Mouse (Mus musculus) mesoderm, embryonic 11.5 days (tissue): Measurements from ENCODE around the gene Lsr.
"Not testable (repeated sequence)": the region's sequence is repeated elsewhere in the genome, so short reads cannot be mapped to it uniquely, and the experiment has no call there.

Source experiments
- DNase-seq: peaks from one replicate; pipeline ENCODE4 v3.0.0-alpha.2; 2012; ENCODE audit warnings: low read depth, low spot score

The Lsr gene

GRCm38 (mm10) chr7:30935422-30936099 is 37.7 kb downstream of the Lsr start:
- not testable (repeated sequence) for DNase-seq

GRCm38 (mm10) chr7:30924581-30924980 is 48.7 kb downstream of the Lsr start, which contains the start of gene Hamp2:
Hamp2 (minus strand) TSS chr7:30924681.
- not testable (repeated sequence) for DNase-seq

GRCm38 (mm10) chr7:30924071-30924470 is 49.2 kb downstream of the Lsr start:
- DNase-seq = no peak

DNA sequence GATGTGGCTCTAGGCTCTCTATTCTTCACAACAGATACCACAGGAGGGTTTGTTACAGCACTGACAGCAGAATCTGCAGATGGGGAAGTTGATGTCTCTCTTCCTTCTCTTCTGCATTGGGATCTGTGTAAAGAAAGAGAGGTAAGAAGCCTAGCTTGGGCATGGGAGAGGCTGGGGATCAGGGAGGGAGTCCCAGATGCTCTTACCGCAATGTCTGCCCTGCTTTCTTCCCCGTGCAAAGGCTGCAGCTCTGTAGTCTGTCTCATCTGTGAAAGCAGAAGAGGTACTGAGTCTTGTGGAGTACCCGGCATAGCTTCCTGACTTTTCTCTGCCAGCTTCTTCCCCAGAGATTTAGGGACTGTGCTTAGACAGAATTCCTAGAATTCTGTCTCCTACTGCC is 50.8 kb downstream of the Lsr start:
- not testable (repeated sequence) for DNase-seq

DNA sequence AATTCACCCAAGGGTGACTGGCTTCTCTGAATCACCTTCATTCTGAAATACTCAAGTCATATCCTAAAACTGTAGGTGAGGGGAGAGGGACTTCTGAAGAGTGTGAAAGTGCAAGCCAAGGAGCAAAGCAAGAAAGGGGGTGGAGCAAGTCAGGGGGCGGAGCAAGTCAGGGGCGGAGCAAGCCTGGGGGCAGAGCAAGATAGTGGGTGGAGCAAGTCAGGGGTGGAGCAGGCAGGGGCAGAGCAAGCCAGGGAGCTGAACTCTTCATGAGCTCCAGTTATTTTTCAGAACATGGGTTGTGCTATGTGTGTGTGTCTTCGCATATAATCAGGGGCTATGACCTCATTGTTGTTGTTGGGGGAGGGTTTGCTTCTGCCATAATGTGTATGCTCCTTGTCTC is 53.0 kb downstream of the Lsr start:
- DNase-seq = no peak

DNA sequence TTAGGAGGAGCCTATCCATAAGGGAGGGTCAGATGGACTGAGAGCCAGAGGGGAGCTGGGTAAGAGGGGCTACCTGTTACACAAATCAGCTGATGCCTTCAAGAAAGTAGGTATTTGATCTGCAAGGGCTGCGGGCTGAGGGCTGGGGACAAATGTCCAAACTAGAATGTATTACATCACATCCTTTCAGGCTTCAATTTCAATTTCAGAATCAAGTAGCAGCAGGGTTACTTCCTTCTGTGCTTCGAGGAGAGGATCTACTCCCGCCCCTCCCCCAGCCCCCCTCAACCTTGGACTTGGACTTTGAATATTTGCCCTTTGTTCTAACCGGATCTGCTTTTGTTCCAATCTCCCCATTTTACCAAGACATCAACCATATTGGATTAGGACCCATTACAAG is 56.0 kb downstream of the Lsr start:
- DNase-seq = no peak

GRCm38 (mm10) chr7:30916713-30917112 is 56.6 kb downstream of the Lsr start:
- DNase-seq = no peak

DNA sequence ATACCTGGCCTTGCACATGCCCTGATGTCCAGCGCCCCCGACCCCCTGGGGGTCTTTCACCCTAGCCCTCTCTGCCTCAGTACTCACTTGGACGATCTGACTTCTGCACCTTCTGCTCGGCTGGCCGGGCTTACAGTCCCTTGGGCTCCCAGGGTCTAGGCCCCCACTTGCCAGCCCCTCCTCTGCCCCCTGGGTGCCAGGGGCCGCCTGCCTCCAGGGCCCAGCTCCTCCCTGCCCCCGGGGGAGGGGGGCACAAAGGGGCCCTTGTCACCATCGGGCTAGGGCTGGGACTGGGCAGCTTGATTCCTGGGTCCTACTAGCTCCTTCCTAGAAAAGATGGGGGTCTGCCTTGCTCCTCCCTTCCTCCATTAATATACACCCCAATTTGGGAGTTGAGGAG is 58.5 kb downstream of the Lsr start, which contains the start of gene Mag:
TSS of gene Mag (minus strand) at position 142 of the 400 bp plus-strand sequence.
- no peak for DNase-seq

- no peak for DNase-seq
Observed at GRCm38 (mm10) chr7:30909773-30910172, 63.5 kb downstream of the Lsr start.

DNA sequence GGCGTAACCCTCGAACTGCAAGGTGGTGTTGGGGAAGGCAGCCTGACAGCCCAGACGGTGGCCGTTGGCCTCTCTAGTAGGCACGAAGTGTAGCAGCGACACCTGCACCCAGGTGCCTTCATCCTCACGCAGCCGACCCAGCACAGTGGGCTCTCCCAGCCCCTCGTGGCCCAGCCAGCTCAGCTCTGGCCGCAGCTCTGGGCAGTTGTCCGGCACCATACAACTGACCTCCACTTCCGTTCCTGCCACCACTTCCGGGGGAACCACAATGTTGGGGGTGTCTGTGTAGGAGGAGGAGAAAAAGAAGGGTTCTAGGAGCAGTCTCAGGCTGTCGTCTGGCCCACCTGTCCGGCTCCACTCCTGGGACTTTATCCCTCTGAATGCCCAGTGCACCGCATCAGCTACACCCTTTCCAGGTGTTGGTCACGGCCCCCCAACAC is 64.3 kb downstream of the Lsr start:
- DNase-seq = no peak

DNA sequence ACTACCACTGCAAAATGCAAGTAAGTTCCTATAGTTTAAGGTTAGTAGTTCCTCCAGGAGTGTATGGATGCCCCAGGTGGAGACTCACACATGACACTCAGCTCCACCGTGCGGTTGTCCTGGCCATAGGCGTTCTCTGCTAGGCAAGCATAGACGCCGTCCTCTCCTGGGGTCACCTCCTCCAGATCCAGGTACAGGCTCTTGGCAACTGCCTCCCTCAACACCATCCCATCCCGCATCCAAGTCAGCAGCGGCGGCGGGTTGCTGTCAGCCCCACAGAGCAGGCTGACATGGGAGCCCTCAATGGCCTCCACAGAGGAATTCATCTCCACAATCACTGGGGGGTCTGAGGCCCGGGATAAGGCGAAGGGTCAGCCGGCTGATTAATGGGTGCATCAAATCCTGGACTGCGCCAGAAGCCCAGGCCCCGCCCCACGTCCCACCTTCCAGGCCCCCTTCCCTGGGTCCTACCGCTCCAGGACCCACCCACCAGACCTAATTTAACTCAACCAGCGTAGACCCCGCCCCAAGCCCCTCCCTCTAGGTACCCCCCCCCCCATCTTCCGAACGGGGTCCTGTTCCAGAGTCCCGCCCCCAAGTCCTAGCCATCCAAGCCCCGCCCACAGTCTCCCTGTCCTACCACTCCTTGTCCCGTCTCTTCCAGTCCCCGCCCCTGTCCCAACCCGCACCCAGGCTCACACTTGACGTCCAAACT is 64.8 kb downstream of the Lsr start:
- peak; percentile 68 for DNase-seq
